Mouse (Mus musculus) stomach, adult 2 months (tissue): ENCODE measurements around the gene Zfp619. TPM values are rescaled to one million over a fixed set of nuclear protein-coding genes. Genes with fewer than 3 reads are reported as not detected.

Experiments
- polyA plus RNA-seq: library from polyadenylated mRNA; depleted of rRNA; stranded (reverse); fragments of >200 nt; gene quantifications from 2 replicates; pipeline ENCODE4 v1.2.3, GENCODE M21; 2012; rRNA removed

Zfp619 gene
- polyA plus RNA-seq, result 0.02 TPM in 2 replicates

GRCm38 (mm10) chr7:39517616-39518177 is at the start of gene Zfp619:
Zfp619 (plus strand) TSS chr7:39517766.

Other genes with a start within 250 kb of the Zfp619 start
- not detected in 2 replicates for gene Gm5114, start 104.6 kb upstream of the Zfp619 start, polyA plus RNA-seq